Mouse (Mus musculus) neutrophil, adult 5-6 weeks (primary cell): ENCODE measurements around the gene Fig4. TPM values are rescaled to one million over a fixed set of nuclear protein-coding genes. Genes with fewer than 3 reads are reported as not detected.

Source experiments
- ATAC-seq: fragments of 151-379, 151-347 bp; 2 replicates; pipeline ENCODE4 v1.8.0; 2017; ENCODE audit warnings: mild to moderate bottlenecking, moderate TSS enrichment; ENCODE audit not compliant: insufficient number of reproducible peaks, poor library complexity, low FRiP score, severe bottlenecking; ENCODE audit errors: extremely low read depth
- total RNA-seq: library from RNA; stranded (forward); fragments of 200-1000 nt; gene quantifications from 2 replicates; pipeline ENCODE4 v1.2.3, GENCODE M21; 2017

The Fig4 gene
- total RNA-seq, 1 experiment from 2014 or later, result 36.2 TPM

- no peak for ATAC-seq
Measured at GRCm38 (mm10) chr10:41153229-41153750, 149.8 kb downstream of the Fig4 start.

- no peak for ATAC-seq
Measured at GRCm38 (mm10) chr10:41151901-41152300, 151.2 kb downstream of the Fig4 start.

- ATAC-seq, result no peak
Measured at GRCm38 (mm10) chr10:41151441-41151840, 151.6 kb downstream of the Fig4 start.

- ATAC-seq, result no peak
Measured at GRCm38 (mm10) chr10:41151021-41151420, 152.0 kb downstream of the Fig4 start.

GRCm38 (mm10) chr10:41150496-41150895 lies 152.6 kb downstream of the Fig4 start:
- ATAC-seq, result no peak

GRCm38 (mm10) chr10:41149307-41149706 lies 153.8 kb downstream of the Fig4 start:
- no peak for ATAC-seq

GRCm38 (mm10) chr10:41146141-41146540 lies 156.9 kb downstream of the Fig4 start:
- ATAC-seq, result no peak

Other genes with a start within 250 kb of the Fig4 start
- not detected in 2 replicates for gene Gpr6, start 231.0 kb downstream of the Fig4 start, total RNA-seq
- gene Ak9, start 720 bp upstream of the Fig4 start, total RNA-seq, result not detected in 2 replicates
- 62.5 and 64.1 TPM in 2 replicates for gene Zbtb24, start 147.1 kb upstream of the Fig4 start, total RNA-seq
- gene Mical1, start 173.1 kb upstream of the Fig4 start, total RNA-seq, result 255 and 263 TPM in 2 replicates
- gene Smpd2, start 187.1 kb upstream of the Fig4 start, total RNA-seq, result 24.4 and 25.5 TPM in 2 replicates
- gene Ppil6, start 187.2 kb upstream of the Fig4 start, total RNA-seq, result not detected in 2 replicates
- gene Cd164, start 216.2 kb upstream of the Fig4 start, total RNA-seq, result 137 and 155 TPM in 2 replicates